In genomic region chr13:110977379-110977778, GRCm38 (mm10) we compare ENCODE assay signal across 34 mouse cellular contexts.
"Had no signal": no experiment of that assay in that cellular context is flagged by ENCODE, and none has a peak within 500 bp of the region (broad histone marks: within the 10 kb centered on the region; RNA-seq: fewer than 3 reads in every experiment).

No protein-coding gene starts in this region.

- H3K27me3 ChIP-seq: heart, embryonic 12.5 days; heart, embryonic 13.5 days; heart, embryonic 15.5 days; hindbrain, embryonic 12.5 days; hindbrain, embryonic 13.5 days; hindbrain, embryonic 15.5 days; intestine, embryonic 15.5 days; kidney, embryonic 15.5 days had no signal

- H3K9ac ChIP-seq: heart, embryonic 12.5 days; heart, embryonic 13.5 days; heart, embryonic 15.5 days; hindbrain, embryonic 12.5 days; hindbrain, embryonic 13.5 days; hindbrain, embryonic 14.5 days; hindbrain, embryonic 15.5 days; intestine, embryonic 15.5 days; kidney, embryonic 15.5 days had no signal

- H3K4me3 ChIP-seq: heart, embryonic 12.5 days; heart, embryonic 13.5 days; heart, embryonic 15.5 days; hindbrain, embryonic 10.5 days; hindbrain, embryonic 12.5 days; hindbrain, embryonic 13.5 days; hindbrain, embryonic 15.5 days; intestine, embryonic 15.5 days; kidney, embryonic 15.5 days; layer of hippocampus, adult 2 months; left cerebral cortex, adult 2 months had no signal

- H3K4me1 ChIP-seq: heart, embryonic 12.5 days; heart, embryonic 13.5 days; heart, embryonic 15.5 days; hindbrain, embryonic 10.5 days; hindbrain, embryonic 12.5 days; hindbrain, embryonic 13.5 days; hindbrain, embryonic 15.5 days; intestine, embryonic 15.5 days; kidney, embryonic 15.5 days had no signal

- H3K4me2 ChIP-seq: heart, embryonic 12.5 days; heart, embryonic 13.5 days; heart, embryonic 15.5 days; hindbrain, embryonic 12.5 days; hindbrain, embryonic 13.5 days; hindbrain, embryonic 14.5 days; hindbrain, embryonic 15.5 days; intestine, embryonic 15.5 days; kidney, embryonic 15.5 days had no signal

- H3K27ac ChIP-seq: heart, embryonic 13.5 days; heart, embryonic 15.5 days; hindbrain, embryonic 10.5 days; hindbrain, embryonic 12.5 days; hindbrain, embryonic 13.5 days; hindbrain, embryonic 14.5 days; hindbrain, embryonic 15.5 days; hindbrain, postnatal 0 days; intestine, embryonic 15.5 days; kidney, embryonic 15.5 days; kidney, postnatal 0 days; layer of hippocampus, adult 2 months; left cerebral cortex, adult 2 months had no signal

- H3K36me3 ChIP-seq: heart, embryonic 12.5 days; heart, embryonic 13.5 days; heart, embryonic 15.5 days; hindbrain, embryonic 10.5 days; hindbrain, embryonic 12.5 days; hindbrain, embryonic 13.5 days; hindbrain, embryonic 15.5 days; intestine, embryonic 15.5 days; kidney, embryonic 15.5 days had no signal

- DNase-seq: heart, postnatal 10 days; heart, postnatal 14 days; heart, postnatal 36 days; heart, postnatal 4 days; kidney, adult 11 months; kidney, adult 18-20 months; kidney, adult 2 months; kidney, adult 8-10 months; kidney, adult 9 months; kidney, postnatal 10 days; kidney, postnatal 14 days; kidney, postnatal 25 days; kidney, postnatal 36 days; kidney, postnatal 4 days; layer of hippocampus, adult 9-11 months; layer of hippocampus, postnatal 36 days had no signal

- ATAC-seq: hindbrain, embryonic 16.5 days; hindbrain, postnatal 0 days; inflammation-experienced regulatory T-cells, adult 6 months; intestine, embryonic 15.5 days; intestine, embryonic 16.5 days; intestine, postnatal 0 days had no signal

- H3K9me3 ChIP-seq: heart, embryonic 12.5 days; heart, embryonic 13.5 days; heart, embryonic 15.5 days; hindbrain, embryonic 10.5 days; hindbrain, embryonic 12.5 days; hindbrain, embryonic 13.5 days; hindbrain, embryonic 15.5 days; intestine, embryonic 15.5 days; kidney, embryonic 15.5 days had no signal
